Mouse (Mus musculus) heart, embryonic 14.5 days (tissue): Measurements from ENCODE around the gene Wfdc10. TPM values are rescaled to one million over a fixed set of nuclear protein-coding genes. Genes with fewer than 3 reads are reported as not detected.
"Not testable (repeated sequence)": the region's sequence is repeated elsewhere in the genome, so short reads cannot be mapped to it uniquely, and the experiment has no call there.

Experiments used
- ATAC-seq: fragments of 200-750 bp; cut with Nextera tagmentation; 2 replicates; pipeline ENCODE4 v1.8.0; 2017; ENCODE audit warnings: low read depth, moderate TSS enrichment; ENCODE audit not compliant: insufficient number of reproducible peaks, insufficient read depth, low FRiP score
- H3K27ac ChIP-seq, 2 experiments: fragments of 200-500 bp in 1 of 2; fragments of 300-500 bp in 1 of 2; sonication (generic) in 1 of 2; replicated peaks in 1 of 2; 2 replicates each; pipeline ENCODE4 v1.5.1; 2012 to 2014; ENCODE audit warnings: low read depth in 2 of 2, low read length in 2 of 2, control low read depth in 1 of 2, mild to moderate bottlenecking in 1 of 2, mixed read lengths in 1 of 2; ENCODE audit not compliant: control insufficient read depth in 1 of 2, insufficient read depth in 1 of 2
- H3K27me3 ChIP-seq: fragments of 300-500 bp; sonication (generic); 2 replicates; pipeline ENCODE4 v1.6.1; 2014; ENCODE audit warnings: mild to moderate bottlenecking, low read length, control low read depth; ENCODE audit not compliant: control insufficient read depth, insufficient read depth
- H3K36me3 ChIP-seq: fragments of 300-500 bp; sonication (generic); 2 replicates; pipeline ENCODE4 v1.6.1; 2014; ENCODE audit warnings: mild to moderate bottlenecking, control low read depth, low read length, mixed read lengths; ENCODE audit not compliant: control insufficient read depth, insufficient read depth
- H3K4me1 ChIP-seq, 2 experiments: fragments of 200-500 bp in 1 of 2; fragments of 300-500 bp in 1 of 2; sonication (generic) in 1 of 2; 2 replicates each; pipeline ENCODE4 v1.6.1; 2012 to 2014; ENCODE audit warnings: low read length in 2 of 2, control low read depth in 1 of 2, mixed read lengths in 1 of 2; ENCODE audit not compliant: control insufficient read depth in 2 of 2, insufficient read depth in 2 of 2
- H3K4me2 ChIP-seq: fragments of 300-500 bp; sonication (generic); 2 replicates; pipeline ENCODE4 v1.6.1; 2014; ENCODE audit warnings: mild to moderate bottlenecking, low read length
- H3K4me3 ChIP-seq, 2 experiments: fragments of 200-500 bp in 1 of 2; fragments of 300-500 bp in 1 of 2; sonication (generic) in 1 of 2; 2 replicates each; pipeline ENCODE4 v1.5.1; 2012 to 2014; ENCODE audit warnings: low read length in 2 of 2, mild to moderate bottlenecking in 2 of 2, control low read depth in 1 of 2, low read depth in 1 of 2, moderate library complexity in 1 of 2; ENCODE audit not compliant: control insufficient read depth in 1 of 2, insufficient read depth in 1 of 2
- H3K9ac ChIP-seq: fragments of 300-500 bp; sonication (generic); 2 replicates; pipeline ENCODE4 v1.6.1; 2014; ENCODE audit warnings: mild to moderate bottlenecking, low read length
- H3K9me3 ChIP-seq: fragments of 300-500 bp; sonication (generic); 2 replicates; pipeline ENCODE4 v1.6.1; 2016; ENCODE audit warnings: low read length, control low read depth; ENCODE audit not compliant: control insufficient read depth
- WGBS: fragments of 180-500 bp; shearing (Covaris S2); extraction: QIAGEN DNeasy Blood & Tissue Kit; methylation state at CpG from one replicate; pipeline ENCODE4 v1.1.7; 2014; 5-methylcytosine and 5-hydroxymethylcytosine counted together
- polyA plus RNA-seq: library from polyadenylated mRNA; unstranded; fragments of >200 nt; fragmentation: Nextera tagmentation; extraction: Ambion mirVana; gene quantifications from 2 replicates; pipeline ENCODE4 v1.2.1, GENCODE M21; 2014

Wfdc10 gene
- not detected in 2 replicates for polyA plus RNA-seq

DNA sequence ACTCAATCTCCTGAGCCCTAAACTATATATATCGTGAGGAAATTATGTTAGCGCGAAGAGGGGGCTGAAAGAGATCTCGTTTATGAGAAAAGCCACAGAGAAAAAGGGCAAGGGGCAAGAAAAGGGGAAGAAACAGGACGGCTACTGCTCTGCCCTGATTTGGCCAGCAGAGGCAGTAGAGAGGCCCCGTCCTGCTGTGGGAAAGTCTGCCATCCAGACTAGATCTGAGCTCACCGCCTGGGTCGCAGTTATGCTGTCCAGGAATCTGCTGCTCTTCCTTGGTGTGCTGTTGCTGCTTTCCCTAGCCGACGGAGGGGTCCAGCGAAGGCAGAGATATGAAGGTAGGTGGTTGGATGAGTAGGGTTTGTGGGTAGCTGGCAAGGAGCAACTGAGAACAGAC is at the start of gene Wfdc10:
TSS of gene Wfdc10 (plus strand) at position 189 of the 400 bp plus-strand sequence.
- ATAC-seq, result no peak
- Histone ChIP-seq H3K9me3 (no peaks in the 10 kb centered on the region), H3K27me3 (0 out of 2 replicates have a peak, but pooled peaks cover 4% of the 10 kb centered on the region), H3K4me3 (no peak within 1 kb of the TSS), H3K4me2 (no peak within 1 kb of the TSS), H3K36me3 (no peaks in the 10 kb centered on the region), H3K9ac (no peak within 1 kb of the TSS), H3K4me1 (no peaks in the 10 kb centered on the region), H3K27ac (no peak within 1 kb of the TSS)
- WGBS, result 9% methylated on average over 11 of the region's 11 CpGs

DNA sequence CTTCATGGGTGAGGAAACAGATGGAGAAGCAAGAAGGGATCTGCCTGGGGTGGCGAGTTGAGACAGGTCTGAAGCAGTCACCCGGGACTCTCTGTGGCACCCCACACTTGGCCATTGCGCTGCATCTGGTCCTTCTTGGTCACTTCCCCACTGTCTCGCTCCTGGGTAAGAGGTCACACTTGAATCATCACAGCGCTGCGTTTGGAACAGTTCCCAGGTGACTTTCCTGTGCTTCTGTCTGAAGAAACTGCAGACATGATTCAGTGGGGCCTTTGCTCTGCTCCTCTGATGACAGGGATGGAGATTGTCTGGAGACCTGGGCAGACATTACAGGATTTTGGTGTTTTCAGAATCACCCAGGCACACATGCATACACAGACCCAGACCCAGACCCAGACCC is 47.1 kb upstream of the Wfdc10 start:
- Histone ChIP-seq H3K27ac (no peak overlapping the region), H3K4me2 (no peak overlapping the region), H3K9me3 (no peaks in the 10 kb centered on the region), H3K4me3 (no peak overlapping the region), H3K36me3 (no peaks in the 10 kb centered on the region), H3K4me1 (no peaks in the 10 kb centered on the region), H3K9ac (no peak overlapping the region), H3K27me3 (no peaks in the 10 kb centered on the region)
- ATAC-seq, result no peak
- WGBS, result 79% methylated on average over 6 of the region's 6 CpGs

- not testable (repeated sequence) for ATAC-seq, H3K4me2 ChIP-seq, H3K4me3 ChIP-seq, H3K9ac ChIP-seq, H3K9me3 ChIP-seq, H3K27ac ChIP-seq, H3K36me3 ChIP-seq, H3K27me3 ChIP-seq, H3K4me1 ChIP-seq
- WGBS, result 49% methylated on average over 8 of the region's 8 CpGs
Measured at GRCm38 (mm10) chr2:164613471-164613870, 42.4 kb upstream of the Wfdc10 start, which contains the start of the genes Wfdc6b and Wfdc8. TSS of gene Wfdc6b (plus strand) at chr2:164613522. TSS of gene Wfdc8 (minus strand) at chr2:164613626.

DNA sequence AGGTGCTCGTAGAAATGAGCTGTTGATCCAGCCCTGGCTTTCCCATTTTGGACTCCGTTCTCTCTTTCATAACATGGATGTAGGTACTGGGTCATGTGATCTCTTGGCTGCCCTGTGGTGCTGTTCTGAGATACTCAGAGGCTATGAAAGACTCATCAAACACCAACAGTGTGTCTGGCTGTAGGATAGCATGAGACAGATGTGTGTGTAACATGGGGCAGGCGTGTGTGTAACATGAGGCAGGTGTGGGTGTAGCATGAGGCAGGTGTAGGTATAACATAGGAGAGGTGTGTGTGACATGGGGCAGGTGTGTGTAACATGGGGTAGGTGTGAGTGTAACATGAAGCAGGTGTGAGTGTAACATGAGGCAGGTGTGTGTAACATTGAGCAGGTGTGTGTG is 40.5 kb upstream of the Wfdc10 start:
- H3K36me3 ChIP-seq, result no peaks in the 10 kb centered on the region
- no peaks in the 10 kb centered on the region for H3K4me1 ChIP-seq
- no peak overlapping the region for H3K9ac ChIP-seq
- 75% methylated on average over 3 of the region's 3 CpGs for WGBS
- H3K27me3 ChIP-seq, result no peaks in the 10 kb centered on the region
- ATAC-seq, result no peak
- no peak overlapping the region for H3K4me3 ChIP-seq
- H3K4me2 ChIP-seq, result no peak overlapping the region
- H3K27ac ChIP-seq, result no peak overlapping the region
- H3K9me3 ChIP-seq, result no peaks in the 10 kb centered on the region

DNA sequence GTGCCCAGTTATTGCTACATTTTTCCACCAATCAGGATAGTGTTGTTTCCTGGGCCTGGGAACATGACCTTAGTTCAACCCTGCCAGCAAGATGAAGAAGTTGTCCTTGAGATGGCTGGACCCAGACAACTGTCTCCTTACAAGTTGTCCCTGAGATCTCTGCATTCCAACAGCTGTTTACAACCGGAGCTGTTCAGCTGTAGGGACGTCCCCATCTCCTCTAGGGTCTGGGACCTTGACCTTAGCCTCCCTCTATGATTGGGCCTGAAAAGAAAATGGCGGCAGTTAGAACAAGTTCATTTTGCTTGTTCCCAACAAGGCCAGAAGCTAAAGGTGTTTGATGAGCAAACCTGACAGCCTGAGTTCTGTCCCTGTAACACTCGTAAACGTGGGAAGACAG is 36.8 kb upstream of the Wfdc10 start:
- 78% methylated on average over 5 of the region's 5 CpGs for WGBS
- no peaks in the 10 kb centered on the region for H3K27me3 ChIP-seq
- no peaks in the 10 kb centered on the region for H3K36me3 ChIP-seq
- no peak overlapping the region for H3K27ac ChIP-seq
- no peak overlapping the region for H3K4me2 ChIP-seq
- no peak for ATAC-seq
- H3K4me1 ChIP-seq, result no peaks in the 10 kb centered on the region
- no peak overlapping the region for H3K4me3 ChIP-seq
- H3K9me3 ChIP-seq, result no peaks in the 10 kb centered on the region
- no peak overlapping the region for H3K9ac ChIP-seq

GRCm38 (mm10) chr2:164621775-164622174 is 34.1 kb upstream of the Wfdc10 start:
- H3K36me3 ChIP-seq, result no peaks in the 10 kb centered on the region
- no peak overlapping the region for H3K4me2 ChIP-seq
- H3K27me3 ChIP-seq, result no peaks in the 10 kb centered on the region
- H3K9ac ChIP-seq, result no peak overlapping the region
- 73% methylated on average over 4 of the region's 4 CpGs for WGBS
- H3K4me1 ChIP-seq, result no peaks in the 10 kb centered on the region
- H3K27ac ChIP-seq, result no peak overlapping the region
- no peak overlapping the region for H3K4me3 ChIP-seq
- H3K9me3 ChIP-seq, result no peaks in the 10 kb centered on the region
- no peak for ATAC-seq

DNA sequence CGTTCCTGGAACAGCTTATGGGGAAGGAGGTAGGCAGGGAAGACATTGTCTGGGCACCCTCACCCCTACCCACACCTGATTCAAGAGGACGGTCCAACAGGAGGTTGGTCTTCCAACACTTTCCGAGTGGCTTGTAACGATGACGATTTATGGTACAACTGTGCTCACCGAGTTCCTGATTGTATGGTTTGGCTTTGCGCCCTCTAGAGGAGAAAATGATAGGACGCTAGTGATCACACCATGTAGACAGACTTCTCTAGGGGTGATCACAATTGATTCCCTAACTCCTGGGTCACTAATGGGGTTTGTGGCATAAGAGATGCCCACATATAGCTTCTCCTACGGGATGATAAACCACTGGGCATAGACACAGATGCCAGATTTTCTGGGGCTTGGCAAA is 20.6 kb upstream of the Wfdc10 start:
- no peaks in the 10 kb centered on the region for H3K9me3 ChIP-seq
- WGBS, result 77% methylated on average over 9 of the region's 9 CpGs
- H3K4me3 ChIP-seq, result no peak overlapping the region
- no peaks in the 10 kb centered on the region for H3K4me1 ChIP-seq
- no peak overlapping the region for H3K4me2 ChIP-seq
- no peak for ATAC-seq
- H3K27ac ChIP-seq, result no peak overlapping the region
- H3K36me3 ChIP-seq, result no peaks in the 10 kb centered on the region
- no peak overlapping the region for H3K9ac ChIP-seq
- H3K27me3 ChIP-seq, result no peaks in the 10 kb centered on the region

- no peak within 1 kb of the TSS for H3K27ac ChIP-seq
- WGBS, result 74% methylated on average over 3 of the region's 3 CpGs
- no peaks in the 10 kb centered on the region for H3K4me1 ChIP-seq
- no peak within 1 kb of the TSS for H3K4me2 ChIP-seq
- no peaks in the 10 kb centered on the region for H3K36me3 ChIP-seq
- no peak for ATAC-seq
- H3K9me3 ChIP-seq, result no peaks in the 10 kb centered on the region
- no peaks in the 10 kb centered on the region for H3K27me3 ChIP-seq
- H3K4me3 ChIP-seq, result no peak within 1 kb of the TSS
- no peak within 1 kb of the TSS for H3K9ac ChIP-seq
Measured at GRCm38 (mm10) chr2:164638696-164639095, 17.1 kb upstream of the Wfdc10 start, which contains the start of gene Wfdc16. TSS of gene Wfdc16 (minus strand) at chr2:164638796.
